Mouse (Mus musculus): Measurements from ENCODE around the gene Bicra. TPM values are rescaled to one million over a fixed set of nuclear protein-coding genes. Genes with fewer than 3 reads are reported as not detected.

Bicra gene
- polyA plus RNA-seq, 1 experiment, result 5.9 TPM

- Histone ChIP-seq H3K27ac (ENCODE audit: control insufficient read depth, insufficient read depth, low read depth, low read length) (no peak overlapping the region), H3K4me1 (ENCODE audit: control insufficient read depth, insufficient read depth, low read length) (peaks cover 18% of the 10 kb centered on the region), H3K27me3 (ENCODE audit: control insufficient read depth, insufficient read depth, low read length) (no peaks in the 10 kb centered on the region), H3K4me3 (ENCODE audit: control insufficient read depth, low read depth, low read length) (peak overlapping the region; percentile 25), H3K36me3 (ENCODE audit: control insufficient read depth, insufficient read depth, low read length) (no peaks in the 10 kb centered on the region)
- TF ChIP-seq POLR2A (IDR thresholded peaks at IDR 0.05; ENCODE audit: control insufficient read depth, low read depth, low read length) (no peak), CTCF (IDR thresholded peaks at IDR 0.05; ENCODE audit: control insufficient read depth, insufficient read depth, insufficient replicate concordance, low read depth, low read length) (no peak)
Observed at GRCm38 (mm10) chr7:15972247-15972646, 75.5 kb downstream of the Bicra start.

- TF ChIP-seq CTCF (IDR thresholded peaks at IDR 0.05; ENCODE audit: control insufficient read depth, insufficient read depth, insufficient replicate concordance, low read depth, low read length), result no peak
- TF ChIP-seq POLR2A (IDR thresholded peaks at IDR 0.05; ENCODE audit: control insufficient read depth, low read depth, low read length), result no peak
Observed at GRCm38 (mm10) chr7:15969674-15970073, 78.0 kb downstream of the Bicra start.

GRCm38 (mm10) chr7:15968322-15968721 lies 79.4 kb downstream of the Bicra start:
- no peak overlapping the region for H3K4me3 ChIP-seq (ENCODE audit: control insufficient read depth, low read depth, low read length)
- H3K27me3 ChIP-seq (ENCODE audit: control insufficient read depth, insufficient read depth, low read length), result no peaks in the 10 kb centered on the region
- TF ChIP-seq CTCF (IDR thresholded peaks at IDR 0.05; ENCODE audit: control insufficient read depth, insufficient read depth, insufficient replicate concordance, low read depth, low read length), result no peak
- TF ChIP-seq POLR2A (IDR thresholded peaks at IDR 0.05; ENCODE audit: control insufficient read depth, low read depth, low read length), result no peak
- peaks cover 22% of the 10 kb centered on the region for H3K4me1 ChIP-seq (ENCODE audit: control insufficient read depth, insufficient read depth, low read length)
- no peak overlapping the region for H3K27ac ChIP-seq (ENCODE audit: control insufficient read depth, insufficient read depth, low read depth, low read length)
- H3K36me3 ChIP-seq (ENCODE audit: control insufficient read depth, insufficient read depth, low read length), result no peaks in the 10 kb centered on the region

More at GRCm38 (mm10) chr7:15969674-15970073, 78.0 kb downstream of the Bicra start:
- Histone ChIP-seq H3K27ac (ENCODE audit: control insufficient read depth, insufficient read depth, low read depth, low read length) (no peak overlapping the region), H3K27me3 (ENCODE audit: control insufficient read depth, insufficient read depth, low read length) (no peaks in the 10 kb centered on the region), H3K36me3 (ENCODE audit: control insufficient read depth, insufficient read depth, low read length) (no peaks in the 10 kb centered on the region), H3K4me1 (ENCODE audit: control insufficient read depth, insufficient read depth, low read length) (peaks cover 15% of the 10 kb centered on the region), H3K4me3 (ENCODE audit: control insufficient read depth, low read depth, low read length) (no peak overlapping the region)

DNA sequence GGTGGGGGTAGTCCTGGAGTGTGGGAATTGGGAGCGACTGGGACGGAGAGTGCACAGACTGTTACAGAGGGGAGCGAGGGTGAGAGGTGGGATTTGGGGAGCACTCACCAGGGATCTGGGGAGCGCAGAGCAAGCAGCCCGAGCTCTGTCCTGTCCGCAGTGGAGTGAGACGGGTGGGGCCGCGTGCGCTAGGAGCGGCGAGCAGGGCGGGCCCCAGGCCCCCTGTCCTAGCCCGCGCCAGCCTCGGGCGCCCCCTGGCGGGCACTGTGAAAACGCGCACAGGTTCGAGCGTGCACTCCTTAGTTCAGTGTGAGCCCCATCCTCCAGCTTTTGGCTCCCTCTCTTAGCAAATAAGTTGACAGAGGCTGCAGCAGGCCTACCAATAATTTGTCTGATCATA lies 80.4 kb downstream of the Bicra start, which contains the start of gene Ehd2:
Gene Ehd2, minus strand, starts transcription at position 256 of the 400 bp plus-strand sequence.
- TF ChIP-seq CTCF (IDR thresholded peaks at IDR 0.05; ENCODE audit: control insufficient read depth, insufficient read depth, insufficient replicate concordance, low read depth, low read length) (peak; percentile 90), POLR2A (IDR thresholded peaks at IDR 0.05; ENCODE audit: control insufficient read depth, low read depth, low read length) (no peak)
- H3K27ac ChIP-seq (ENCODE audit: control insufficient read depth, insufficient read depth, low read depth, low read length), result no peak within 1 kb of the TSS
- peak within 1 kb of the TSS; percentile 73 for H3K4me3 ChIP-seq (ENCODE audit: control insufficient read depth, low read depth, low read length)
- H3K4me1 ChIP-seq (ENCODE audit: control insufficient read depth, insufficient read depth, low read length), result peaks cover 19% of the 10 kb centered on the region
- no peaks in the 10 kb centered on the region for H3K27me3 ChIP-seq (ENCODE audit: control insufficient read depth, insufficient read depth, low read length)
- H3K36me3 ChIP-seq (ENCODE audit: control insufficient read depth, insufficient read depth, low read length), result no peaks in the 10 kb centered on the region

DNA sequence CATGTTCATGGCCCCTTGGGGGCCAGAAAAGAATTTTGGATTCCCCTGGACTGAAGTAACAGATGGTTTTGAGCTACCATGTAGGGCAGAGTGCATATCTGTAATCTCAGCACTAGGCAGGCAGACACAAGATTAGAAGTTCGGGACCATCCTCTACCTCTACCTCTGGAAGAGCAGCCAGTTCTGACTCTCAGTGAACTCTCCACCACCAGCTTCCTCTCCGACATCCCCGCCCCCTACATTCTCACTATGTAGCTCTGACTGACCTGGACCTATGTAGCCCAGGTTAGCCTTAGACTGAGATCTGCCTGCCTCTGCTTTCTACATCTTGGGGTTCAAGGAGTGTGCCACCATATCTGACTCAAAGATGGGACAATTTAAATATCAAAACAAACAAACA lies 81.2 kb downstream of the Bicra start:
- Histone ChIP-seq H3K4me1 (ENCODE audit: control insufficient read depth, insufficient read depth, low read length) (peaks cover 15% of the 10 kb centered on the region), H3K36me3 (ENCODE audit: control insufficient read depth, insufficient read depth, low read length) (no peaks in the 10 kb centered on the region), H3K27me3 (ENCODE audit: control insufficient read depth, insufficient read depth, low read length) (no peaks in the 10 kb centered on the region), H3K4me3 (ENCODE audit: control insufficient read depth, low read depth, low read length) (no peak overlapping the region), H3K27ac (ENCODE audit: control insufficient read depth, insufficient read depth, low read depth, low read length) (no peak overlapping the region)
- TF ChIP-seq CTCF (IDR thresholded peaks at IDR 0.05; ENCODE audit: control insufficient read depth, insufficient read depth, insufficient replicate concordance, low read depth, low read length), result no peak

DNA sequence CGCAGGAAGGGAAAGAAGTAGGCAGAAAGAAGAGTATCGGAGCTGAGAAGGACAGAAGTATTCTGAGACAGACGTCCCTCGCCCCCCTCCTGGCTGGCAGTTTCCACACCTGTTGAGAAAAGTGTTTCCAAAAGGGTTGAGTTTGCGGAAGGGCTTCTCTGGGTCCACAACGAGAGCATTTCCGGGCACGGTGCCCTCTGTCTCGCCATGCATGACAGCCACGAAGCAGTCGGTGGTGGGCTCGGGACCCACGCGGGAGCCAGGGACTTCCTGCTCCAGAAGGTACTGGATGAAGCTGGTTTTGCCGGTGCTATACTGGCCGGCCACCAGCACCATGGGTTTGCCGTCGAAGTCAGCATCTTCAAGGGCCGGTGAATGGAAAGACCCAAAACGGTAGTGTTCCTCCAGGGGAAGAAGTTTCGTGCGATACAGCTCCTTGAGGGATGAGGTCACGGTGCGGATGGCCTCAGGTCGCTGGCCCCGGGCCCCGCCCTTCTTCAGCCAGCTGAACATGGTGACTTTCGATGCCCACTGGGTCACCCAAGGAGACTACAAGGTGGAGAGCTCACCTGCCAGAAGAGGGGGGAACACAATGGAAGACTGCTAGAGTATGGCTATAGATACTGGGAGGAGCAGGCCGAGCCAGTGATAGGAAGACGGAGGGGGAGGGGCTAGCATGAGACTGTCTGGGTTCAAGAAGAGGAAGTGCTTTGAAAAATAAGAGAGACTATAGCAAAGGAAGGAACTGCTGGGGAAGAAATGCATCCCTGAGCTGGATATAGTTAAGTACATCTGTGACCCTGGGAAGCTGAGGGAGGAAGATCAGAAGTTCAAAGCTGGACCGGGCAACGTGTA lies 83.7 kb downstream of the Bicra start:
- Histone ChIP-seq H3K27ac (ENCODE audit: control insufficient read depth, insufficient read depth, low read depth, low read length) (no peak overlapping the region), H3K4me3 (ENCODE audit: control insufficient read depth, low read depth, low read length) (no peak overlapping the region; the same call in 1 of the 2 replicates), H3K4me1 (ENCODE audit: control insufficient read depth, insufficient read depth, low read length) (peaks cover 15% of the 10 kb centered on the region), H3K27me3 (ENCODE audit: control insufficient read depth, insufficient read depth, low read length) (no peaks in the 10 kb centered on the region), H3K36me3 (ENCODE audit: control insufficient read depth, insufficient read depth, low read length) (no peaks in the 10 kb centered on the region)
- no peak for TF ChIP-seq CTCF (IDR thresholded peaks at IDR 0.05; ENCODE audit: control insufficient read depth, insufficient read depth, insufficient replicate concordance, low read depth, low read length)
- no peak for TF ChIP-seq POLR2A (IDR thresholded peaks at IDR 0.05; ENCODE audit: control insufficient read depth, low read depth, low read length)

DNA sequence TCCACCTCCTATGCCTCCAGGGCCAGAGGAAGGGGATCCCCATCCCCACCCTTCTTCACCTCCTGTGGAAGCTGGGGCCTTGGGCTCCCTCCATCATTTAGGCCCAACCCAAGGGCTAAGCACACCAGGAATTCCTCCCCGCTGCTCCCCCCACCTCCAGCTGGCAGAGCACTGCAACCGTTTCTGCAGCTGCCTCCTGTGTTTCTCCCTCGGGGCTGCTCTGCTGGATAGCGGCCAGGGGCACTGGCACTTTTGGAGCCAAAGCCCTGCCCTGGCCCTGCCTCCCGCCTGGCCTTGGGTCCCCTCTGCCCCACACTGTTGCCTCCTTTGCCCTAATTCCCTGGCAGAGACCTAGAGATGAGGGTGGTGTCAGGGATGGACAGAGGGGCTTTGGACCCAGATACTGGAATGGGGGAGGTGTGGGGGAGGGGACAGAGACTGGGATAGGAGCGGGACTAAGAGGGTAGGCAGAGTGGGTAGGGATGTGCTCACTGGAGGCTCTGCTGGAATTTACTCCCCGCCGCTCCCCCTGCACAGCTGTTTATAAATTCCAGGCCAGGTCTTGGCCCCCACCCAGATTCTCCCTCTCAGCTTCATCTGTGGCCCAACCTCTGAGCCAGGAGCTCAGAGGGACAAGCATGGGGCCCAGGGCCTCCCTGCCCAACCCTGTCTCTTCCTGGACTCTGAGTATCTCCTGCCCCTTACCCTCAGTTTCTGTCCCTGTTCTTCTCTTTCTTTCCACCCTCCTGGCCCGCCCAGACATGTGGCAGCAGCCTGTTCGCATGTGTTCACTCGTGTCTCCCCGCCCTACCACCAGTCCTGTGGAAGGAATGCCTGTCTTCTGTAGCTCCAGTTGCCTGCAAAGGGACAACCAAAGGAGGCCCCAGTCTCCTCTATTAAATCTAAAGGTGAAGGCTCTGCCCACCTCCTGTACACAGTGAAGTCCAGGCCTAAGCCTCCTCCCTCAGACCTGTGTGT lies 85.1 kb downstream of the Bicra start:
- TF ChIP-seq CTCF (IDR thresholded peaks at IDR 0.05; ENCODE audit: control insufficient read depth, insufficient read depth, insufficient replicate concordance, low read depth, low read length), result no peak
- TF ChIP-seq POLR2A (IDR thresholded peaks at IDR 0.05; ENCODE audit: control insufficient read depth, low read depth, low read length), result no peak
- H3K36me3 ChIP-seq (ENCODE audit: control insufficient read depth, insufficient read depth, low read length), result no peaks in the 10 kb centered on the region
- H3K4me3 ChIP-seq (ENCODE audit: control insufficient read depth, low read depth, low read length), result no peak overlapping the region
- peaks cover 16% of the 10 kb centered on the region for H3K4me1 ChIP-seq (ENCODE audit: control insufficient read depth, insufficient read depth, low read length)
- H3K27ac ChIP-seq (ENCODE audit: control insufficient read depth, insufficient read depth, low read depth, low read length), result peak overlapping the region; percentile 56
- no peaks in the 10 kb centered on the region for H3K27me3 ChIP-seq (ENCODE audit: control insufficient read depth, insufficient read depth, low read length)
